Mouse (Mus musculus): ENCODE data around the gene Car5a.

Car5a gene

GRCm38 (mm10) chr8:121905864-121906263 is 38.8 kb downstream of the Car5a start:
- no peak for DNase-seq (ENCODE audit: low spot score)

GRCm38 (mm10) chr8:121905420-121905819 is 39.3 kb downstream of the Car5a start:
- no peak for DNase-seq (ENCODE audit: low spot score)

- no peak for DNase-seq (ENCODE audit: low spot score)
These were observed 39.7 kb downstream of the Car5a start for GRCm38 (mm10) chr8:121904999-121905398.

- no peak for DNase-seq (ENCODE audit: low spot score)
These were observed 40.7 kb downstream of the Car5a start for GRCm38 (mm10) chr8:121903977-121904376.

GRCm38 (mm10) chr8:121901498-121902236 is 43.0 kb downstream of the Car5a start:
- peak; percentile 68 for DNase-seq (ENCODE audit: low spot score)

GRCm38 (mm10) chr8:121899180-121900044 is 45.3 kb downstream of the Car5a start:
- no peak for DNase-seq (ENCODE audit: low spot score)

GRCm38 (mm10) chr8:121898401-121898931 is 46.2 kb downstream of the Car5a start:
- DNase-seq (ENCODE audit: low spot score) = peak; percentile 83

GRCm38 (mm10) chr8:121897871-121898381 is 46.8 kb downstream of the Car5a start:
- DNase-seq (ENCODE audit: low spot score) = no peak

GRCm38 (mm10) chr8:121897205-121897604 is 47.5 kb downstream of the Car5a start:
- no peak for DNase-seq (ENCODE audit: low spot score)

- no peak for DNase-seq (ENCODE audit: low spot score)
These were observed 48.1 kb downstream of the Car5a start for GRCm38 (mm10) chr8:121896476-121897145.

- no peak for DNase-seq (ENCODE audit: low spot score)
These were observed 48.8 kb downstream of the Car5a start for GRCm38 (mm10) chr8:121895910-121896309.

- DNase-seq (ENCODE audit: low spot score) = peak; percentile 75
These were observed 51.8 kb downstream of the Car5a start for GRCm38 (mm10) chr8:121892875-121893274.

GRCm38 (mm10) chr8:121889810-121890785 is 54.6 kb downstream of the Car5a start:
- no peak for DNase-seq (ENCODE audit: low spot score)

GRCm38 (mm10) chr8:121889317-121889716 is 55.4 kb downstream of the Car5a start:
- no peak for DNase-seq (ENCODE audit: low spot score)

GRCm38 (mm10) chr8:121887547-121887946 is 57.2 kb downstream of the Car5a start:
- no peak for DNase-seq (ENCODE audit: low spot score)

GRCm38 (mm10) chr8:121885433-121885832 is 59.3 kb downstream of the Car5a start:
- no peak for DNase-seq (ENCODE audit: low spot score)

GRCm38 (mm10) chr8:121885001-121885400 is 59.7 kb downstream of the Car5a start:
- no peak for DNase-seq (ENCODE audit: low spot score)

GRCm38 (mm10) chr8:121884181-121884580 is 60.5 kb downstream of the Car5a start:
- DNase-seq (ENCODE audit: low spot score) = no peak

- DNase-seq (ENCODE audit: low spot score) = no peak
These were observed 62.8 kb downstream of the Car5a start for GRCm38 (mm10) chr8:121881921-121882320.

- DNase-seq (ENCODE audit: low spot score) = no peak
These were observed 63.9 kb downstream of the Car5a start for GRCm38 (mm10) chr8:121880818-121881217.

- no peak for DNase-seq (ENCODE audit: low spot score)
These were observed 65.0 kb downstream of the Car5a start for GRCm38 (mm10) chr8:121879712-121880111.

Measured in ovary, adult 18-20 months (tissue).